Mouse (Mus musculus): ENCODE measurements around the gene Hmga2.
"Not testable (repeated sequence)": the region's sequence is repeated elsewhere in the genome, so short reads cannot be mapped to it uniquely, and the experiment has no call there.

Hmga2 gene

DNA sequence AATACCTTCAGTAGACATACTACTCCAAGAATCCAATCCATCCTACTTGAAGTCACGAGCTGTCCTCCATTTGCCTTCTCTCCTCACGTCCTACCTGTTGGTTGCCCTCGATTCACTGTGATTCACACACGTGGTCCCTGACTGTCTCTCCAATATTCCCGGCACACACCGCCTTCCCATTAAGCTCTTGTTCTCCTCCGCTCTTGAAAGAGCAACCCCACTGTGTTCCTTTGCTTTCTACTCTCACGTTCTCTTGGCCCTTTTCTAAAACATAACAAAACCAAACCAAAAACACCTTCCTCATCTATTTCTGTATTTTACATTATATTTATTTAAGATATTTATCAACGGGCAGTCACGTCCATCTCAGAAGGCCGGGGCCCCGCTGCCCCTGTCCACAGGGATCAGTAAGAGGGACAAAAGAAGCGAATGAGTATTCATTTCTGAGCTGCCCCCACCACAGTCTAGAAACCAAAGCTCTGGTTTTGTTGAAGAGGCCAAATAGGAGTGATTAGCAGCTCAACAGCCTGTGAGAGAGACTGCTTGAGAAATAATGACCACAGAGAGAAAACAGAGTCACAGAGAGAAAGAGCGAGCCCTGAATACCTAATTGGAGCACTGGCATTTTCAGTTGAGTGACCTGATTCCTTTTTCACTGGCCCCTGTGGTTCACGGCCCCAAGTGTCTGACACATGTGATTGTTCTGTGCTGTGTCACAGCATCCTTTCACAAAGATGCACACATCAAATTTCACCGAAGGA, 131.5 kb downstream of the Hmga2 start:
- no peak for DNase-seq (ENCODE audit: low read depth, low spot score)
- no peaks in the 10 kb centered on the region for H3K36me3 ChIP-seq (ENCODE audit: control insufficient read depth, insufficient read depth, low read length, poor library complexity, severe bottlenecking)

DNA sequence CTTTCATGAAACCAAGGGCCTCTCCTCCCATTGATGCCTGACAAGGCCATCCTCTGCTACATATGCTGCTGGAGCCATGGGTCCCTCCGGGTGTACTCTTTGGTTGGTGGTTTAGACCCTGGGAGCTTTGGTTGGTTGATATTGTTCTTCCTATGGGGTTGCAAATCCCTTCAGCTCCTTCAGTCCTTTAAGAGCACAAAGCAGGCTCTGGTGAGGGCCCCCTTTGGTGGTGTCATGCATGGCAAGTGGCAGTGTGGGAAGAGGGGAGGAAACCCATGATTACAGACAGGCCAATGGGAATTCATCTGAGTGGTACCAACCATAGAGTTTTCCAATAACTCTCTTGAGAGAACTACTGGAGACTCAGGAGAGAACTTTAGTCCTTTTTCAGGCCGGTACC, 136.4 kb downstream of the Hmga2 start:
- DNase-seq (ENCODE audit: low read depth, low spot score); H3K27me3 ChIP-seq (ENCODE audit: control insufficient read depth, insufficient read depth, low read length, poor library complexity, severe bottlenecking); H3K36me3 ChIP-seq (ENCODE audit: control insufficient read depth, insufficient read depth, low read length, poor library complexity, severe bottlenecking): not testable (repeated sequence)

More for the DNA sequence above, 131.5 kb downstream of the Hmga2 start:
- H3K27me3 ChIP-seq (ENCODE audit: control insufficient read depth, insufficient read depth, low read length, poor library complexity, severe bottlenecking), result no peaks in the 10 kb centered on the region

DNA sequence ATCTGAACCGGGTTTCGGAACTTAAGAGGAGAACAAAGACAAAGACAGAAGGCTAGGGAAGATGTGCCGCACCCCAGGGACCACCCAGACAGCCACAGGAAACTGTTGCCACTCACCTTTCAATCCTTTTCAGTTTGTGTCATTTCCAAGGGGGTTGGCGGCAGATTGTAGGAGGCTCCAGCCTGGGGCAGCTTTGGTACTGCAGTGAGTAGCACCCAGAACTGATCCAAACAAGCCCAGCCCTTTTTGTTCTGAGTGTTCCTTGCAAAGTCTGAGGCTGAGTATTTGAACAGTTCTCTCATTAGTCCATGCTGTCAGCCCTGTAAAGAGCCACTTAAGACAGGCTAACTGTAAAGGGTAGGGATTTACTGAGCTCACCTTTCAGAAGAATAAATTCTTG, 136.9 kb downstream of the Hmga2 start:
- Histone ChIP-seq H3K36me3 (ENCODE audit: control insufficient read depth, insufficient read depth, low read length, poor library complexity, severe bottlenecking) (no peaks in the 10 kb centered on the region), H3K27me3 (ENCODE audit: control insufficient read depth, insufficient read depth, low read length, poor library complexity, severe bottlenecking) (no peaks in the 10 kb centered on the region)
- DNase-seq (ENCODE audit: low read depth, low spot score), result no peak

DNA sequence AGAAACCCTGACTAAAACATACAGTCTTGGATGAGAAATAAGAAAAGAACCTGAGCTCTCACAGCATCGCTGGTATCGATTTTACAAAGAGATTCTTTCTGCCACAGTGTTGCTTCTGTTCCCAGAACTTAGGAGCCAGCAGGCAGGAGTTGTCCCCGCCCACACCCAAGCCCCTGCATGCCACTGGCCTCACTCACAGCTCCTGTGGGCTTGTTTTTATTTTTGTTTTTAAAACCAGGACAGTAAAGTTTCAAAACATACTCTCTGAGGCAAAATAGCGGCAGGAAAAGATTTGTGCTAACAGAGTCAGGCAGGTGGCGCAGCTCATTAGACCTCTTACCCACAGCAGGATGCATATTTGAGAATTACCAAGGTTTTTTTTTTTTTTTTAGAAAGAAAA, 137.4 kb downstream of the Hmga2 start:
- Histone ChIP-seq H3K27me3 (ENCODE audit: control insufficient read depth, insufficient read depth, low read length, poor library complexity, severe bottlenecking) (no peaks in the 10 kb centered on the region), H3K36me3 (ENCODE audit: control insufficient read depth, insufficient read depth, low read length, poor library complexity, severe bottlenecking) (no peaks in the 10 kb centered on the region)
- no peak for DNase-seq (ENCODE audit: low read depth, low spot score)

DNA sequence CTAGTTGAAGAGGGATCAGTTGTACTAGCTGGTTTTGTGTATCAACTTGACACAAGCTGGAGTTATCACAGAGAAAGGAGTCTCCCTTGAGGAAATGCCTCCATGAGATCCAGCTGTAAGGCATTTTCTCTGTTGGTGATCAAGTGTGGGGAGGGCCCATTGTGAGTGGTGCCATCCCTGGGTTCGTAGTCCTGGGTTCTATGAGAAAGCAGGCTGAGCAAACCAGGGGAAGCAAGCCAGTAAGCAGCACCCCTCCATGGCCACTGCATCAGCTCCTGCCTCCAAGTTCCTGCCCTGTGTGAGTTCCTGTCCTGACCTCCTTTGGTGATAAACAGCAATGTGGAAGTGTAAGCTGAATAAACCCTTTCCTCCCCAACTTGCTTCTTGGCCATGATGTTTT, 137.8 kb downstream of the Hmga2 start:
- H3K27me3 ChIP-seq (ENCODE audit: control insufficient read depth, insufficient read depth, low read length, poor library complexity, severe bottlenecking); DNase-seq (ENCODE audit: low read depth, low spot score); H3K36me3 ChIP-seq (ENCODE audit: control insufficient read depth, insufficient read depth, low read length, poor library complexity, severe bottlenecking): not testable (repeated sequence)

DNA sequence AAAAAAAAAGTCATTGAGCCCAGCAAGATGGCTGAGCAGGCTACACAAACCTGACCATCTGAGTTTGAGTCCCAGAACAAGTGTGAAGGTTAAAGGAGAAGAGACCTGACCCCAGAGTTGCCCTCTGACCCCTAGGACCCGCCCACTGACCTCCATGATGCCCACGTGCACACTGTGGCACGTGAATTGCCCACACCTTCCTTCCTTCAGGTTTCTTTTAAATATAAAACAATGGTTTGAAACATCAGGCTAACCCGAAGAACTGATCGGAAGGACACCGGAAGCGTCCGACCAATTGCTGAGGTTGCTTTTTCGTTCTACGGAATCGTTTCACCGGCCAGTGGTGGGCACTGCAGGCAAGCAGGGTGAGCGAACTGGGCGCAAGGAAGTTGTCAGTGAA, 148.3 kb downstream of the Hmga2 start:
- no peak for DNase-seq (ENCODE audit: low read depth, low spot score)
- Histone ChIP-seq H3K27me3 (ENCODE audit: control insufficient read depth, insufficient read depth, low read length, poor library complexity, severe bottlenecking) (no peaks in the 10 kb centered on the region; the same call in 1 of the 2 replicates), H3K36me3 (ENCODE audit: control insufficient read depth, insufficient read depth, low read length, poor library complexity, severe bottlenecking) (no peaks in the 10 kb centered on the region)

DNA sequence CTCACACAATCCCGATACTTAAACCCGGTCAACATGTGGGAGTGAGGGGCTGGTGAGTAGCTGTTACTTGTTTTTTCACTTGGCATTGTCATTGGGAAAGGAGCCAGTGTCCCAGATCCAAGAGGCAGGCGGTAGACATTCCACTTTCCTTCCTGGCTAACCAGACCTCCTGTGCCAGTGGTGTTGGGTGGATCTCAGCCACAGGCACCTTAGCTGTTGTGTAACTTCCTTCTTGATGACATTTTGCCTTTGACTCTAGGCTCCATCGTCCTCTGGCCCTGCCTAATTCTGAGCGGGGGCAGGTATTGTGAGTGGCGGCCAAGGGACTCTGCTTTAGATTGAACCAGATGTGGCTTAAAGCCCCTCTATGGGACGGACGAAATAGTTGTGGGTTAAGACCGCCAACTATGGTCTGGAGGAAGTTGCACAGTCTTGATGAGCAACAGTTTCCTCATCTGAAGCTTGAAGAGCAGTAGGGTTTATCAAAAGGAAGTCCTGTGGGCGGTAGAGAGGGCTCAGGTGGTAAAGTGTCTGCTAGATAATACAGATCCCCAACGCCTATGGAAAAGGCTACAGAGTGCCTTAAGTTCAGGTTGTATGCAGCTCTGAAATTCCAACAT, 152.6 kb downstream of the Hmga2 start:
- Histone ChIP-seq H3K36me3 (ENCODE audit: control insufficient read depth, insufficient read depth, low read length, poor library complexity, severe bottlenecking) (no peaks in the 10 kb centered on the region), H3K27me3 (ENCODE audit: control insufficient read depth, insufficient read depth, low read length, poor library complexity, severe bottlenecking) (no peaks in the 10 kb centered on the region)
- DNase-seq (ENCODE audit: low read depth, low spot score), result no peak

DNA sequence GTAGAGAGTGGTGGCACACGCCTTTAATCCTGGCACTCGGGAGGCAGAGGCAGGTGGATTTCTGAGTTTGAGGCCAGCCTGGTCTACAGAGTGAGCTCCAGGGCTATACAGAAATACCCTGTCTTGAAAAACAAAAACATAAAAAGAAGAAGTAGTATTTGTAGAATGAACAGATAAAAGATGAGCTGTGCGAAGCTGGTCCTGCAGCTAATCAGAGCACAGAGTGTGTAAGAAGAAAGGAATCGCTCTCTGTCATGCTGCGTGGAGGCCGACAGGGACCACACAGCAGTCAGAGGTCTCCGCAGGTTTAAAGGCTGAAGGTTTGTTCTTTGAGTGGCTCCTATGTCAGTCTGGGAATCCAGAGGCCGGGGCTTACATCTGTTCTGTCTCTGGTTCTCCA, 153.5 kb downstream of the Hmga2 start:
- DNase-seq (ENCODE audit: low read depth, low spot score), result no peak
- H3K27me3 ChIP-seq (ENCODE audit: control insufficient read depth, insufficient read depth, low read length, poor library complexity, severe bottlenecking), result no peaks in the 10 kb centered on the region
- H3K36me3 ChIP-seq (ENCODE audit: control insufficient read depth, insufficient read depth, low read length, poor library complexity, severe bottlenecking), result no peaks in the 10 kb centered on the region

DNA sequence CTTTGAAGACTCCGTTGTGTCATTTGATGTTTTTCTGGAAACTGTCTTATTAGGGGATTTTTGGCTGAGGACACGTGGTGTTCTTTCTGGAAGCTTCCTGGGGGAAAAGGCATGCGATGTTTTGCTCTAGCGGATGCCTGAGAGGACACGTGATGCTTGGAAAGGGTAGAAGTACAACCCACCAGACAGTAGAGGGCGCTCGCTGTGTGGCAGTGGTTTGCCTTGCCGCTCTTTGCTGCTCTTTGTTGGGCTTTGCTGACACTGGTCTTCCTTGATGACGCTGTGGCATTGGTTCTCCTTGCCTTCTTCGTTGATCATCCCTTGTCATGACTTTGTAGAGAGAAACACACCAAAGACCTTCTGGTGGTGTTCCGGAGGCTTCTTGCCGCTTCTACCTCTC, 156.7 kb downstream of the Hmga2 start:
- no peak for DNase-seq (ENCODE audit: low read depth, low spot score)
- Histone ChIP-seq H3K27me3 (ENCODE audit: control insufficient read depth, insufficient read depth, low read length, poor library complexity, severe bottlenecking) (no peaks in the 10 kb centered on the region), H3K36me3 (ENCODE audit: control insufficient read depth, insufficient read depth, low read length, poor library complexity, severe bottlenecking) (no peaks in the 10 kb centered on the region)
